ENCODE assay signal across 8 mouse cellular contexts in genomic region chrX:13224902-13225301, GRCm38 (mm10). TPM values are rescaled to one million over a fixed set of nuclear protein-coding genes. Genes with fewer than 3 reads are reported as not detected.
DNase-seq lines count a peak whose midpoint lies in the region; ATAC-seq and TF ChIP-seq lines count a peak whose summit lies in the region.

No protein-coding gene starts in this region.

- H3K4me1 ChIP-seq in cerebellum, adult 2 months (ENCODE audit: control insufficient read depth, insufficient read depth, low read length) = no peaks in the 10 kb centered on the region
- H3K4me1 ChIP-seq in liver, embryonic 14.5 days (replicated peaks; ENCODE audit: control insufficient read depth in 2 of 2, insufficient read depth in 2 of 2, low read length in 1 of 2) = no peaks in the 10 kb centered on the region; a peak in 1 of 4 replicates
- H3K4me1 ChIP-seq in liver, embryonic 11.5 days (replicated peaks; ENCODE audit: control insufficient read depth, insufficient read depth, low read length) = no peaks in the 10 kb centered on the region

- 2% methylated on average over 3 of the region's 3 CpGs for WGBS in cerebellum, adult 2 months
- 5% methylated on average over 3 of the region's 3 CpGs for WGBS in liver, embryonic 14.5 days (ENCODE audit: insufficient replicate concordance)
- WGBS in liver, embryonic 11.5 days = 7% methylated on average over 3 of the region's 3 CpGs

- no peak overlapping the region for H3K9ac ChIP-seq in liver, embryonic 14.5 days (replicated peaks)
- no peak overlapping the region for H3K9ac ChIP-seq in liver, embryonic 11.5 days (ENCODE audit: low read depth, low read length)

- DNase-seq in cerebellum, adult 2 months = peak in 1 of 2 experiments; percentile 32
- no peak for DNase-seq in cerebellum, adult 8-10 months
- DNase-seq in liver, embryonic 14.5 days (ENCODE audit: low read depth in 3 of 3, low spot score in 3 of 3) = no peak
- DNase-seq in liver, embryonic 11.5 days (ENCODE audit: low spot score) = no peak
- peak; percentile 39 for DNase-seq in adipocyte (ENCODE audit: low spot score)
- no peak for DNase-seq in layer of hippocampus, adult 9-11 months
- no peak for DNase-seq in spleen, postnatal 14 days (ENCODE audit: low spot score in 2 of 2)

- no peak for TF ChIP-seq EP300 in liver, embryonic 14.5 days (IDR thresholded peaks at IDR 0.05; ENCODE audit: low read depth)

- ATAC-seq in liver, embryonic 14.5 days (ENCODE audit: insufficient read depth) = peak; percentile 35; the same call in 1 of the 2 replicates
- no peak for ATAC-seq in liver, embryonic 11.5 days (replicated peaks; ENCODE audit: low FRiP score)
- peak; percentile 79; the same call in 1 of the 2 replicates for ATAC-seq in monocyte, adult 5-6 weeks (replicated peaks; ENCODE audit: insufficient number of reproducible peaks, low FRiP score, low TSS enrichment, poor library complexity, severe bottlenecking)

- no peak overlapping the region for H3K4me2 ChIP-seq in liver, embryonic 14.5 days (ENCODE audit: low read depth)
- no peak overlapping the region for H3K4me2 ChIP-seq in liver, embryonic 11.5 days

- no peak for TF ChIP-seq POLR2A in cerebellum, adult 2 months (IDR thresholded peaks at IDR 0.05; ENCODE audit: borderline replicate concordance, insufficient read depth, low read length)

- no peaks in the 10 kb centered on the region for H3K9me3 ChIP-seq in liver, embryonic 14.5 days (ENCODE audit: control insufficient read depth, low read length)
- H3K9me3 ChIP-seq in liver, embryonic 11.5 days (ENCODE audit: control insufficient read depth, low read length) = no peaks in the 10 kb centered on the region

- H3K4me3 ChIP-seq in cerebellum, adult 2 months (replicated peaks; ENCODE audit: insufficient read depth, low read depth, low read length) = no peak overlapping the region
- H3K4me3 ChIP-seq in liver, embryonic 14.5 days (ENCODE audit: insufficient read depth in 1 of 2, low read depth in 2 of 2, low read length in 2 of 2) = no peak overlapping the region
- H3K4me3 ChIP-seq in liver, embryonic 11.5 days (ENCODE audit: low read depth, low read length) = no peak overlapping the region

- no peak overlapping the region for H3K27ac ChIP-seq in cerebellum, adult 2 months (ENCODE audit: insufficient read depth, low read length)
- no peak overlapping the region for H3K27ac ChIP-seq in liver, embryonic 14.5 days
- H3K27ac ChIP-seq in liver, embryonic 11.5 days (ENCODE audit: low read depth, low read length) = no peak overlapping the region

- no peaks in the 10 kb centered on the region for H3K36me3 ChIP-seq in liver, embryonic 14.5 days (replicated peaks; ENCODE audit: control insufficient read depth, insufficient read depth, low read depth)
- H3K36me3 ChIP-seq in liver, embryonic 11.5 days (ENCODE audit: control insufficient read depth, insufficient read depth, low read length) = no peaks in the 10 kb centered on the region

- no peaks in the 10 kb centered on the region for H3K27me3 ChIP-seq in cerebellum, adult 2 months (ENCODE audit: control insufficient read depth, insufficient read depth, low read length)
- no peaks in the 10 kb centered on the region for H3K27me3 ChIP-seq in liver, embryonic 14.5 days (ENCODE audit: control insufficient read depth, insufficient read depth, low read length)
- H3K27me3 ChIP-seq in liver, embryonic 11.5 days (replicated peaks; ENCODE audit: control insufficient read depth, insufficient read depth, low read length) = no peaks in the 10 kb centered on the region

- peak; percentile 64 for TF ChIP-seq CTCF in cerebellum, adult 2 months (IDR thresholded peaks at IDR 0.05; ENCODE audit: borderline replicate concordance, insufficient read depth, low read depth, low read length)
- peak; percentile 55 for TF ChIP-seq CTCF in liver, embryonic 14.5 days (IDR thresholded peaks at IDR 0.05; ENCODE audit: low read depth)

RNA-seq across cellular contexts. Expression of gene Ddx3x, which starts 55.9 kb away (rescaled TPM):
- 85.7 and 121 TPM in 2 replicates for polyA plus RNA-seq in cerebellum, adult 2 months (2012; rRNA removed)
- polyA plus RNA-seq in liver, embryonic 14.5 days (2012; rRNA removed) = 24.3 and 34.5 TPM in 2 replicates
- 54.5 and 71.8 TPM in 2 replicates for polyA plus RNA-seq in liver, embryonic 14.5 days (2014; fragmentation: Nextera tagmentation; extraction: Ambion mirVana)
- 136 and 150 TPM in 2 replicates for polyA plus RNA-seq in liver, embryonic 11.5 days (2014; fragmentation: Nextera tagmentation; extraction: Ambion mirVana)
- total RNA-seq in monocyte, adult 5-6 weeks (2017) = 729 to 855 TPM (median 842 TPM) in 3 replicates
